Mouse (Mus musculus): ENCODE data around the gene Coro2a. TPM values are rescaled to one million over a fixed set of nuclear protein-coding genes. Genes with fewer than 3 reads are reported as not detected.

Coro2a gene
- polyA plus RNA-seq, 2 experiments = 2.2 to 3.2 TPM

DNA sequence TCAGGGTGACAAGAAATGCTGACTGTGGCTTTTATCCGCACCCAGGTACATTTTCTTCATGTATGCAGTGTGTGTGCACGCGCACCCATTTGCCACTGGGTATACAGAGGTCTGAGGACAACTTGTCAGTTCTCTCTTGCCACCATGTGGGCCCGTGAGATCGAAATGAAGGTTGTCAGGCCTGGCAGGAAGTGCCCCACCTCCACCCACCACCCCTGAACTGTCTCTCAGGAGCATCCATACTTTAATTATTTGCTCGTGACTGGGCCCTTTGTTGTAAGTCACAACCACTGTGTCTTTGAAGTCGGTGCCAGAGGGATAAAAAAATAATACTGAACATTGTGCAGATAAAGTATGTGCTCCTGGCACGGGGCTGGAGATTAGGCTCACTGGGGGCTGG lies 51.6 kb downstream of the Coro2a start:
- ATAC-seq (ENCODE audit: low FRiP score, low read depth) = no peak
- Histone ChIP-seq H3K36me3 (ENCODE audit: control insufficient read depth, insufficient read depth, low read length) (no peaks in the 10 kb centered on the region), H3K4me1 (ENCODE audit: control insufficient read depth, insufficient read depth, low read length) (no peaks in the 10 kb centered on the region), H3K9ac (ENCODE audit: low read depth, low read length, severe bottlenecking) (no peak overlapping the region), H3K27ac (replicated peaks; ENCODE audit: low read depth, low read length) (no peak overlapping the region), H3K4me3 (replicated peaks; ENCODE audit: low read length) (no peak overlapping the region), H3K4me2 (replicated peaks; ENCODE audit: low read depth, low read length, severe bottlenecking) (no peak overlapping the region), H3K27me3 (ENCODE audit: control insufficient read depth, insufficient read depth, low read length) (no peaks in the 10 kb centered on the region), H3K9me3 (ENCODE audit: control insufficient read depth, low read length) (no peaks in the 10 kb centered on the region)
- no peak for DNase-seq (ENCODE audit: low spot score)
- TF ChIP-seq POLR2A (IDR thresholded peaks at IDR 0.05; ENCODE audit: borderline replicate concordance, extremely low read depth, insufficient read depth, insufficient read length) = no peak
- WGBS = 69% methylated on average over 8 of the region's 8 CpGs

DNA sequence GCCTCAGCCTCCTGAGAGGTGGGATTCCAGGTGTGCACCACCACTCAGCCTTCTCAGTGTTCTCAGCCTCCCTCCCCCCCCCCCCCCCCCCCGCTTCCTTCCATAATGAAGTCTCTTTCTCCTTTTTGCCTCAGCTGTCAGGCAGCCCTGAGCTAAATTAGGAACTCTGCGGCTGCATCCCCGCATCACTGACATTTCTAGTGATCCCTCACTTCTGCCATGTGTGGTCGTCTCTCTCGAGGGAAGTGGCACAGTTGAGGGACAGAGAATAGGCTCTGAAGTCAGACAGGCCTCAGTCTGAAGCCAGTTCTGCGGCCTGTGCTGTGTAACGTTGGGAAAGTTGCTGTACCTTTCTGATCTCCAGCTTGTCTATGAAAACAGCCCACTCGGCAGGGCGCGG lies 52.0 kb downstream of the Coro2a start:
- H3K4me2 ChIP-seq (replicated peaks; ENCODE audit: low read depth, low read length, severe bottlenecking) = no peak overlapping the region
- no peak for ATAC-seq (ENCODE audit: low FRiP score, low read depth)
- WGBS = 80% methylated on average over 9 of the region's 10 CpGs
- no peak overlapping the region for H3K4me3 ChIP-seq (replicated peaks; ENCODE audit: low read length)
- DNase-seq (ENCODE audit: low spot score) = no peak
- H3K36me3 ChIP-seq (ENCODE audit: control insufficient read depth, insufficient read depth, low read length) = no peaks in the 10 kb centered on the region
- no peaks in the 10 kb centered on the region for H3K27me3 ChIP-seq (ENCODE audit: control insufficient read depth, insufficient read depth, low read length)
- no peak for TF ChIP-seq POLR2A (IDR thresholded peaks at IDR 0.05; ENCODE audit: borderline replicate concordance, extremely low read depth, insufficient read depth, insufficient read length)
- no peak overlapping the region for H3K9ac ChIP-seq (ENCODE audit: low read depth, low read length, severe bottlenecking)
- no peaks in the 10 kb centered on the region for H3K4me1 ChIP-seq (ENCODE audit: control insufficient read depth, insufficient read depth, low read length)
- H3K9me3 ChIP-seq (ENCODE audit: control insufficient read depth, low read length) = no peaks in the 10 kb centered on the region
- no peak overlapping the region for H3K27ac ChIP-seq (replicated peaks; ENCODE audit: low read depth, low read length)

DNA sequence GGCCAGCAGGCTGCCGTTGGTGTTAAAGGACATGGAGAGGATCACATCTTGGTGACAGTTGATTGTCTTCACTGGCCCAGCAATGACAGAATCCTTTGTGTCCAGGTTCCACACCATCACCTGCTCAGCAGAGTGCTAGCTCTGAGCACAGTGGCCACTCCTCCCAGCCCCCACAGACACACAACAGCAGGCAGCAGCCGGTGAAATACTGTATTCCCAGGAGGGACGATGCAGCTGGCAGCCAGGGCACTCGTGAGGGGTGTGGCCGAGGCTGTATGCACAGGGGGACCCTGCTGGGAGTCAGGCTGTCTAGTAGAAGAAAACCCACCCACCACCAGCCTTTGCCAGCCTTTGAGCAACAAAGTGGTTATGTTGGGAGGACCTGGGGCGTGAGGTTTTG lies 55.3 kb downstream of the Coro2a start:
- H3K27ac ChIP-seq (replicated peaks; ENCODE audit: low read depth, low read length) = no peak overlapping the region
- DNase-seq (ENCODE audit: low spot score) = no peak
- H3K4me1 ChIP-seq (ENCODE audit: control insufficient read depth, insufficient read depth, low read length) = no peaks in the 10 kb centered on the region
- H3K4me2 ChIP-seq (replicated peaks; ENCODE audit: low read depth, low read length, severe bottlenecking) = no peak overlapping the region
- H3K9ac ChIP-seq (ENCODE audit: low read depth, low read length, severe bottlenecking) = no peak overlapping the region
- WGBS = 43% methylated on average over 6 of the region's 6 CpGs
- peak; percentile 53; the same call in 1 of the 2 replicates for ATAC-seq (ENCODE audit: low FRiP score, low read depth)
- no peaks in the 10 kb centered on the region for H3K9me3 ChIP-seq (ENCODE audit: control insufficient read depth, low read length)
- no peak overlapping the region for H3K4me3 ChIP-seq (replicated peaks; ENCODE audit: low read length)
- no peaks in the 10 kb centered on the region for H3K36me3 ChIP-seq (ENCODE audit: control insufficient read depth, insufficient read depth, low read length)
- TF ChIP-seq POLR2A (IDR thresholded peaks at IDR 0.05; ENCODE audit: borderline replicate concordance, extremely low read depth, insufficient read depth, insufficient read length) = no peak
- H3K27me3 ChIP-seq (ENCODE audit: control insufficient read depth, insufficient read depth, low read length) = no peaks in the 10 kb centered on the region

GRCm38 (mm10) chr4:46545498-46545897 lies 56.5 kb downstream of the Coro2a start:
- ATAC-seq (ENCODE audit: low FRiP score, low read depth) (no peak), DNase-seq (ENCODE audit: low spot score) (no peak)
- H3K4me1 ChIP-seq (ENCODE audit: control insufficient read depth, insufficient read depth, low read length) = no peaks in the 10 kb centered on the region
- no peak overlapping the region for H3K9ac ChIP-seq (ENCODE audit: low read depth, low read length, severe bottlenecking)
- 4% methylated on average over 9 of the region's 9 CpGs for WGBS
- no peak overlapping the region for H3K4me3 ChIP-seq (replicated peaks; ENCODE audit: low read length)
- TF ChIP-seq POLR2A (IDR thresholded peaks at IDR 0.05; ENCODE audit: borderline replicate concordance, extremely low read depth, insufficient read depth, insufficient read length) = no peak
- no peaks in the 10 kb centered on the region for H3K36me3 ChIP-seq (ENCODE audit: control insufficient read depth, insufficient read depth, low read length)
- H3K9me3 ChIP-seq (ENCODE audit: control insufficient read depth, low read length) = no peaks in the 10 kb centered on the region
- no peak overlapping the region for H3K4me2 ChIP-seq (replicated peaks; ENCODE audit: low read depth, low read length, severe bottlenecking)
- no peak overlapping the region for H3K27ac ChIP-seq (replicated peaks; ENCODE audit: low read depth, low read length)
- H3K27me3 ChIP-seq (ENCODE audit: control insufficient read depth, insufficient read depth, low read length) = no peaks in the 10 kb centered on the region

DNA sequence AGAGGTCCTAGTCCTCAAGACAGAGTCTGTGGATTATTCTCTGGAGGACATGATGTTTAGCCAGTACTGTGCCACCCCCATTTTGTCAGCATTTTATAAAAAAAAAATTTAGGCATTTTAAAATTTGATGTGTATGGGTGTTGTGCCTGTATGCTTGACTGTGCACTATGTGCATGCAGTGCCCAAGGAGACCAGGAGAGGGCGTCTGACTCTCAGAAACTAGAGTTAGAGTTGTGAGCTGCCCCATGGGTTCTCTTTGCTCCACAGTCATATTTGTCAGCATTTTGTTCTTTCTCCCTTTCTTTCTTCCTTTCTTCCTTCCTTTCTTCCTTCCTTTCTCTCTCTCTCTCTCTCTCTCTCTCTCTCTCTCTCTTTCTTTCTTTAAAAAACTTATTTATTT lies 57.7 kb downstream of the Coro2a start:
- Histone ChIP-seq H3K27me3 (ENCODE audit: control insufficient read depth, insufficient read depth, low read length) (no peaks in the 10 kb centered on the region), H3K9me3 (ENCODE audit: control insufficient read depth, low read length) (no peaks in the 10 kb centered on the region), H3K4me2 (replicated peaks; ENCODE audit: low read depth, low read length, severe bottlenecking) (no peak overlapping the region), H3K27ac (replicated peaks; ENCODE audit: low read depth, low read length) (no peak overlapping the region), H3K36me3 (ENCODE audit: control insufficient read depth, insufficient read depth, low read length) (no peaks in the 10 kb centered on the region), H3K4me1 (ENCODE audit: control insufficient read depth, insufficient read depth, low read length) (no peaks in the 10 kb centered on the region), H3K4me3 (replicated peaks; ENCODE audit: low read length) (no peak overlapping the region), H3K9ac (ENCODE audit: low read depth, low read length, severe bottlenecking) (no peak overlapping the region)
- ATAC-seq (ENCODE audit: low FRiP score, low read depth) (no peak), DNase-seq (ENCODE audit: low spot score) (no peak)
- 50% methylated on average over 1 of the region's 1 CpGs for WGBS
- no peak for TF ChIP-seq POLR2A (IDR thresholded peaks at IDR 0.05; ENCODE audit: borderline replicate concordance, extremely low read depth, insufficient read depth, insufficient read length)

All from limb, embryonic 14.5 days (tissue).